Mouse (Mus musculus): ENCODE measurements around the gene Sptlc3. TPM values are rescaled to one million over a fixed set of nuclear protein-coding genes. Genes with fewer than 3 reads are reported as not detected.

The Sptlc3 gene
- polyA plus RNA-seq, 1 experiment from 2014 or later: 4.2 TPM

DNA sequence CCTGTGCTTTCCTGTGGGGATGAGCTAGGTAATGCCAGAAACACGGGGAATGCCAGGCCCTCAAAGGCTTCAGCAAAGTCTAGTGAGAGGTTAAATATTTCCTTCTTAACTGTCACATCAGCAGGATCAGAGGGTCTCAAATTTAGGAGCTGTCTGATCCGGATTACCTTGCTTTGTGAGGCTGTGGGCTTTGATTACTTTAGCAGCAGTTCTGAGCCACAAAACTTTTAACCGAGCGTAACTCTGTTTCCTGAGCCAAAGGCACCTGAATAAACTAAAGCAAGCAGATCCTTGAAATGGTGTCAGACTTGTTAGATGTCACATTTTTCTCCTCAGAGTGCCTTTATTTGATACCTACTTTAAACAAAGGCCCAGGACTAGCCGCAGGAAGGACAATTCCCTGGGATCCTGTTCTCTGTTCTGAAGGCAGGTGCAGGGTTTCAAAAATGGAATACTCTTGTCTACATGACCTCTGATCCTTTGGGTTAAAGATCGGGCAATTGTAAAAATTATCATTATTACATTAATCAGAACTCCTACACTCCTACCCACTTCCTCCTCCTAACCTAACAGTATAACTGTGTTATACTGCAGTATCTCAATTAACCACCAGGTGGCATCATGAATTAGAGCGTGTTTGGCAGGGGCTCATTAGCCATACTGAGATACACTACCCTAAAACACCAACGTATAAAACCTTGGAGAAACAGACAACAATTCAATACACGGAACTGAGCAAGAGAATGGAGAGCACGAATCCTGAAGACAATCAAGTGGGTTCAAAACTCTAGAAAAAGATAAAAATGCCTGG, 97.4 kb downstream of the Sptlc3 start:
- ATAC-seq (ENCODE audit: low read depth): peak; percentile 84

DNA sequence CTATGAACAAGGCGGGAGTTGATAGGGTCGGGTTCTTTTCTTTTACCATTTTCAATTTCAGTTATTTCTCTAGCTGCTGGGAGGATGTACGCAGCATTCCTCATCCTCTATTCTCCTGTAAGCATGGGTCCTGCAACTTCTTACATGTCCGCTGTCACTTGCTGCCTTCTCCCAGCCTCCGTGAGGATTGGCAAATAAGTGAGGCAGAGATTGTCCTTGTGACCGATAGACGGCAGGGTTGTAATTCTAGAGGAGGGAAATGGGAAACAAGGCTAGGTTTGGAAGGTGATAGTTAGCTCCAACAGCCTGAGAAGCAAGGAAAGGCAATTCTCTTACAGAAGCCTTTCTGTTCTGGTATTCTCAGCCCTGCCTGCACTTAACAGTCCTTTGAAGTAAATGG, 98.4 kb downstream of the Sptlc3 start:
- no peaks in the 10 kb centered on the region for H3K4me1 ChIP-seq (ENCODE audit: control insufficient read depth, insufficient read depth, low read length)
- no peaks in the 10 kb centered on the region for H3K36me3 ChIP-seq (ENCODE audit: control insufficient read depth, insufficient read depth, low read length)
- H3K27me3 ChIP-seq (replicated peaks; ENCODE audit: control insufficient read depth, insufficient read depth, low read length): no peaks in the 10 kb centered on the region
- no peak overlapping the region for H3K9ac ChIP-seq (ENCODE audit: low read depth, low read length)
- no peak overlapping the region for H3K4me3 ChIP-seq (ENCODE audit: low read depth, low read length)
- DNase-seq (ENCODE audit: low spot score) (no peak), ATAC-seq (ENCODE audit: low read depth) (no peak)
- 71% methylated on average over 7 of the region's 7 CpGs for WGBS
- no peaks in the 10 kb centered on the region for H3K9me3 ChIP-seq (ENCODE audit: control insufficient read depth, low read length)
- H3K27ac ChIP-seq (replicated peaks; ENCODE audit: low read depth, low read length): no peak overlapping the region
- H3K4me2 ChIP-seq (ENCODE audit: low read depth, low read length): no peak overlapping the region

More for the DNA sequence above, 97.4 kb downstream of the Sptlc3 start:
- 35% methylated on average over 10 of the region's 10 CpGs for WGBS
- Histone ChIP-seq H3K4me2 (ENCODE audit: low read depth, low read length) (no peak overlapping the region), H3K27me3 (replicated peaks; ENCODE audit: control insufficient read depth, insufficient read depth, low read length) (no peaks in the 10 kb centered on the region), H3K4me1 (ENCODE audit: control insufficient read depth, insufficient read depth, low read length) (no peaks in the 10 kb centered on the region), H3K36me3 (ENCODE audit: control insufficient read depth, insufficient read depth, low read length) (no peaks in the 10 kb centered on the region), H3K27ac (replicated peaks; ENCODE audit: low read depth, low read length) (no peak overlapping the region), H3K9me3 (ENCODE audit: control insufficient read depth, low read length) (no peaks in the 10 kb centered on the region), H3K9ac (ENCODE audit: low read depth, low read length) (no peak overlapping the region), H3K4me3 (ENCODE audit: low read depth, low read length) (no peak overlapping the region)
- peak; percentile 71 for DNase-seq (ENCODE audit: low spot score)

DNA sequence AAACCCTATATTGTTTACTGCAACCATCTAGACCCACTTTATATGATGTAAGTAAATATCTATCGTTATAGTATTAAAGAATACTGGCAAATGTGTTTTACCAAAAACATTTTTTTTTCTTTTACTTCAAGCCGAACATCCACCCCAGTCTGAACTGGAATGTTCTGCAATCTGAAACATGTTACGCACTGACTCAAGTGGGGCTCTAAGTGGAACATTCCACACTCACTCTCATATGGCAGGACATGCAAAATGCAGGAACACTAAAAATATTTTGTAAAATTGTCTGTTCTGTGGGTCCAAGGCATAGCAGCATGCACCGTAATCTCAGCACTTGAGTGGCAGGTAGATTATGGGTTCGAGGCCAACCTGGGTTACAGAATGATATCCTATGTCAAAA, 103.5 kb downstream of the Sptlc3 start:
- H3K27me3 ChIP-seq (replicated peaks; ENCODE audit: control insufficient read depth, insufficient read depth, low read length): no peaks in the 10 kb centered on the region
- no peak overlapping the region for H3K4me2 ChIP-seq (ENCODE audit: low read depth, low read length)
- no peak for ATAC-seq (ENCODE audit: low read depth)
- 87% methylated on average over 5 of the region's 5 CpGs for WGBS
- H3K9ac ChIP-seq (ENCODE audit: low read depth, low read length): no peak overlapping the region
- no peaks in the 10 kb centered on the region for H3K9me3 ChIP-seq (ENCODE audit: control insufficient read depth, low read length)
- DNase-seq (ENCODE audit: low spot score): no peak
- no peak overlapping the region for H3K27ac ChIP-seq (replicated peaks; ENCODE audit: low read depth, low read length)
- no peak overlapping the region for H3K4me3 ChIP-seq (ENCODE audit: low read depth, low read length)
- H3K4me1 ChIP-seq (ENCODE audit: control insufficient read depth, insufficient read depth, low read length): 0 out of 2 replicates have a peak, but pooled peaks cover 2% of the 10 kb centered on the region
- no peaks in the 10 kb centered on the region for H3K36me3 ChIP-seq (ENCODE audit: control insufficient read depth, insufficient read depth, low read length)

DNA sequence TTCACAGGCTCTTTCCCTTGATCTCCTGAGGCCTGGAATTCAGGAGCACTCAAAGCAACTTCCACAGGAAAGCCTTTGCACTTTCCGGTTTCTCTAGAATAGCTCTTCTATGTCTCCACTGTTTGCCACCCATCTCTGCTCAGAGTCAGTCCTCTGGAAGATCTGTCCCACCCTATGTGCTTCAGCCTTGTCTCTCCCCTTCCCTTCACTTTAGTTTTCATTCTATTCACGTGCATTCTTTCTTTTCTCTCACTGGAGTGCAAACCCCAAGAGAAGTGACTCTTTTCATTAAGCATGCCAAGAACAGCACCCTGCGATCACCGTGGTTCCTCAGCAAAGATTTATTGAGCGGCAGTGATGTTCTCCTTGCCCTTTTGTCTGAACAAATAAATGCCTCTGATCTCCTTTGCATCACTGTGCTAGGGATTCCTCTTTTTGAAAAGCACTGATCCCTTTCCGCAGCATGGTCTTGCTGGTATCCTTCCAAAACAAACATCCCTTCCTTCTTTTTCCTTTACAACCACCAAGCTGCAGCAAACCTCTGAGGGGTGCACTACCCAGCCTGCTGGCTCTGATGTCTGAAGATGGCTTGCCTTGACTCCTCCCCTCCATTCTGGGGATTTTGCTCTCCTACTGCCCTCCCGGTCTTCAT, 108.0 kb downstream of the Sptlc3 start:
- no peaks in the 10 kb centered on the region for H3K36me3 ChIP-seq (ENCODE audit: control insufficient read depth, insufficient read depth, low read length)
- H3K4me2 ChIP-seq (ENCODE audit: low read depth, low read length): no peak overlapping the region
- H3K27ac ChIP-seq (replicated peaks; ENCODE audit: low read depth, low read length): no peak overlapping the region
- DNase-seq (ENCODE audit: low spot score) (no peak), ATAC-seq (ENCODE audit: low read depth) (no peak)
- 0 out of 2 replicates have a peak, but pooled peaks cover 2% of the 10 kb centered on the region for H3K4me1 ChIP-seq (ENCODE audit: control insufficient read depth, insufficient read depth, low read length)
- H3K27me3 ChIP-seq (replicated peaks; ENCODE audit: control insufficient read depth, insufficient read depth, low read length): no peaks in the 10 kb centered on the region
- no peak overlapping the region for H3K4me3 ChIP-seq (ENCODE audit: low read depth, low read length)
- H3K9ac ChIP-seq (ENCODE audit: low read depth, low read length): no peak overlapping the region
- no peaks in the 10 kb centered on the region for H3K9me3 ChIP-seq (ENCODE audit: control insufficient read depth, low read length)
- 46% methylated on average over 7 of the region's 7 CpGs for WGBS

DNA sequence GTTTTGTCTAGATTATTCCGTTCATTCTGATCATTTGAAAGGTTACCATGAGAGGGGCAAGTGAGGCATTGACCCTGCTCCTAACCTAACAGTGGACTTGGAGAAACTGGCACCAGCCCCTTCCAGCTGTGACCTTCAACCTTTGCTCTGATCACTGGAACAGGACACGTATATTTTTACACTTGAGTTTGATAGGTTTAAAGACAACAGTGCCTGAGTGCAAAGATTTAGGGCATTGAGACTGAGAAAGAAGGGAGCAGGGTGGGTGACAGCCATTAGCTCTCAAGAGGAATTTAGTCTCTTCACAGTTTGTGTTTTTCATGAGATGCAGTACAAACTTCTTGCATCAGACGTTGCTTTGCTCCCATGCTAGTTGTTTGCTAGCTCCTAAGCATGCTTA, 114.5 kb downstream of the Sptlc3 start:
- H3K36me3 ChIP-seq (ENCODE audit: control insufficient read depth, insufficient read depth, low read length): no peaks in the 10 kb centered on the region
- H3K4me2 ChIP-seq (ENCODE audit: low read depth, low read length): peak overlapping the region; percentile 46
- no peak overlapping the region for H3K27ac ChIP-seq (replicated peaks; ENCODE audit: low read depth, low read length)
- no peak overlapping the region for H3K9ac ChIP-seq (ENCODE audit: low read depth, low read length)
- no peaks in the 10 kb centered on the region for H3K9me3 ChIP-seq (ENCODE audit: control insufficient read depth, low read length)
- no peak overlapping the region for H3K4me3 ChIP-seq (ENCODE audit: low read depth, low read length)
- peaks cover 20% of the 10 kb centered on the region for H3K4me1 ChIP-seq (ENCODE audit: control insufficient read depth, insufficient read depth, low read length)
- 27% methylated on average over 3 of the region's 3 CpGs for WGBS
- ATAC-seq (ENCODE audit: low read depth): no peak
- no peak for DNase-seq (ENCODE audit: low spot score)
- H3K27me3 ChIP-seq (replicated peaks; ENCODE audit: control insufficient read depth, insufficient read depth, low read length): no peaks in the 10 kb centered on the region

DNA sequence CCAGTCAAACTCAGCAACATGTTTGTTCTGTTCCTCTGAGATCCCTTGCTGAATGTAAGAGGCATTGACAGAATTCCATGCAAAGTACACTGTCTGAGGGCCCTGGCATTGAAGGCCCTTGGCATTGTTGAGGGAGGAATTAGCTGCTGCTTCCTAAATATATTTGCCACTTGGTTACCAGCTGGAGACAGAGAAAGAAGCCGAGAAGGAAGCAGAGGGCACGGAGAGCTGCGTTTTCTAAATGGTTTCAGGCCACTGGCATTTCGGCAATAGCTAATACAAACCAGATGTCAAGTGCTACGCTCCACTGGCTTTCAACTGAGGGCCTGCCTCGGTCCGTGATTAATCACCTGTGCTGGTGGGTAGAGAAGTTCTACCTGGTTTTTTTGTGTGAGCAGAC, 115.1 kb downstream of the Sptlc3 start:
- peak overlapping the region; percentile 34; the same call in 1 of the 2 replicates for H3K9ac ChIP-seq (ENCODE audit: low read depth, low read length)
- WGBS: 4% methylated on average over 7 of the region's 7 CpGs
- peak overlapping the region; percentile 48 for H3K27ac ChIP-seq (replicated peaks; ENCODE audit: low read depth, low read length)
- no peaks in the 10 kb centered on the region for H3K9me3 ChIP-seq (ENCODE audit: control insufficient read depth, low read length)
- H3K4me3 ChIP-seq (ENCODE audit: low read depth, low read length): peak overlapping the region; percentile 14; the same call in 1 of the 2 replicates
- H3K36me3 ChIP-seq (ENCODE audit: control insufficient read depth, insufficient read depth, low read length): no peaks in the 10 kb centered on the region
- peaks cover 20% of the 10 kb centered on the region for H3K4me1 ChIP-seq (ENCODE audit: control insufficient read depth, insufficient read depth, low read length)
- H3K4me2 ChIP-seq (ENCODE audit: low read depth, low read length): peak overlapping the region; percentile 46
- peak; percentile 37; the same call in 1 of the 2 replicates for ATAC-seq (ENCODE audit: low read depth)
- peak; percentile 75 for DNase-seq (ENCODE audit: low spot score)
- no peaks in the 10 kb centered on the region for H3K27me3 ChIP-seq (replicated peaks; ENCODE audit: control insufficient read depth, insufficient read depth, low read length)

DNA sequence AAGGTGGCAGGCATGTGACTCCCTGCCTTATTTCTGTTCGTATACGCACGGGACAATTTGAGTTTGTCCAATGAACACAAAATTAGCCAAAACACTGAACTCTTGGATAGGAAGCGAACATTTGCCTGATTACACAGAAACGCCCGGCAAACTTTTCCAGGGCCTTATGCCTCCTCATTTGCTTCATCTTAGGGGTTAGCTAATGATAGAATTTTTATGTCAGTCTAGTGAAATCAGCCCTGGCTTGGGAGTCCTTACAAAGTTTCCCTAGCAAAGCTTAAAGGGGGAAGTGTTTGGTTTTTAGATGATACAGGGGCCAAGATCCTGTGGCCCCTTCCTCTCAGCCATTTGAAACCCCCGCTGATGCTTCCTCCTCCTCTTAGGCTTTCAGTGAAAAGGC, 115.5 kb downstream of the Sptlc3 start:
- Histone ChIP-seq H3K4me1 (ENCODE audit: control insufficient read depth, insufficient read depth, low read length) (peaks cover 20% of the 10 kb centered on the region), H3K36me3 (ENCODE audit: control insufficient read depth, insufficient read depth, low read length) (no peaks in the 10 kb centered on the region), H3K27ac (replicated peaks; ENCODE audit: low read depth, low read length) (peak overlapping the region; percentile 48), H3K9me3 (ENCODE audit: control insufficient read depth, low read length) (no peaks in the 10 kb centered on the region), H3K9ac (ENCODE audit: low read depth, low read length) (no peak overlapping the region), H3K4me2 (ENCODE audit: low read depth, low read length) (peak overlapping the region; percentile 46), H3K27me3 (replicated peaks; ENCODE audit: control insufficient read depth, insufficient read depth, low read length) (no peaks in the 10 kb centered on the region), H3K4me3 (ENCODE audit: low read depth, low read length) (peak overlapping the region; percentile 14; the same call in 1 of the 2 replicates)
- WGBS: 15% methylated on average over 7 of the region's 7 CpGs
- no peak for ATAC-seq (ENCODE audit: low read depth)
- DNase-seq (ENCODE audit: low spot score): no peak

DNA sequence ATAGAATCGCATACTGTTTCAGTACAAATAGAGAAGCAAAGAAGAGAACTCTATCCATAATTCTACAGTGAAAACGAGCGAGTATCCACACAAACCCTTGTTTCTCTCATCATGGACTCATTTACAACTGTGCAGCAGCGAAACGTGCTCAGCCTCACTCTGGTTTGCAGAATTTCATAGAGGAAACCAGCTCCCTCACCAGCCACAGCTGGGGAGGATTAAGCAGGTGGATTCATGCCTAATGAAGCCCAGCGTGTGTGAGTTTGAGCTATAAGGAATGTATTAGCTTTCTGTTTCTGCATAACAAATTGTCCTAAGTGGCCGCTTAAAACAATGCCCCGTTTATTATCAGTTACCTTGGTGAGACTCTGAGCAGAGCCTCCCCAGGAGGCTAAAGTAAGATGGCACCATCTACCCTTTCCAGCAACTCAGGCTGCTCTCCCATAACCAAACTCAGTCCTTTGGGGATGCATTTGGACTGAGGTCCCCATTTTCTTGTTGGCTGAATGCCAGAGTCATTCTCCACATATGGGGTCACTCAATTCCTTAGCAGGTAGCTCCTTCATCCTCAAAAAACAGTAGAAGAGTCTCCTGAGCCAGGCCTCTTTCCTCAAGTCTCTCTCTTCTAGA, 116.1 kb downstream of the Sptlc3 start:
- peak overlapping the region; percentile 48; the same call in 1 of the 2 replicates for H3K27ac ChIP-seq (replicated peaks; ENCODE audit: low read depth, low read length)
- H3K9ac ChIP-seq (ENCODE audit: low read depth, low read length): no peak overlapping the region
- ATAC-seq (ENCODE audit: low read depth) (peak; percentile 70), DNase-seq (ENCODE audit: low spot score) (peak; percentile 74)
- no peaks in the 10 kb centered on the region for H3K9me3 ChIP-seq (ENCODE audit: control insufficient read depth, low read length)
- peak overlapping the region; percentile 46 for H3K4me2 ChIP-seq (ENCODE audit: low read depth, low read length)
- no peaks in the 10 kb centered on the region for H3K27me3 ChIP-seq (replicated peaks; ENCODE audit: control insufficient read depth, insufficient read depth, low read length)
- H3K36me3 ChIP-seq (ENCODE audit: control insufficient read depth, insufficient read depth, low read length): no peaks in the 10 kb centered on the region
- H3K4me3 ChIP-seq (ENCODE audit: low read depth, low read length): no peak overlapping the region
- peaks cover 20% of the 10 kb centered on the region for H3K4me1 ChIP-seq (ENCODE audit: control insufficient read depth, insufficient read depth, low read length)
- WGBS: 17% methylated on average over 8 of the region's 8 CpGs
